Mouse (Mus musculus) gastrocnemius, postnatal 25 days (tissue): Measurements from ENCODE around the gene Egln1. TPM values are rescaled to one million over a fixed set of nuclear protein-coding genes. Genes with fewer than 3 reads are reported as not detected.

Experiments used
- total RNA-seq, 2 experiments: library from RNA; stranded (reverse); gene quantifications; 1 replicate in 1 of 2; 2 replicates in 1 of 2; pipeline ENCODE4 v1.2.3; 2021

Egln1 gene
- total RNA-seq, 2 experiments from 2014 or later, result 101 to 138 TPM

Other genes starting within 250 kb of the Egln1 start
- 10 to 100 TPM; 18.6 to 20.8 TPM for gene Ttc13, start 227.3 kb downstream of the Egln1 start, total RNA-seq
- gene Arv1, start 227.2 kb downstream of the Egln1 start, total RNA-seq, result 1 to 10 TPM; 3.2 to 3.7 TPM
- gene Fam89a, start 197.5 kb downstream of the Egln1 start, total RNA-seq, result under 1 TPM; 0.40 to 0.74 TPM
- gene Trim67, start 156.2 kb downstream of the Egln1 start, total RNA-seq, result under 1 TPM; 0.13 to 0.21 TPM
- 100 to 1,000 TPM; 125 to 145 TPM for gene Gnpat, start 86.3 kb downstream of the Egln1 start, total RNA-seq
- 10 to 100 TPM; 24.5 to 25.4 TPM for gene 2810004N23Rik, start 86.2 kb downstream of the Egln1 start, total RNA-seq
- gene Exoc8, start 51.6 kb downstream of the Egln1 start, total RNA-seq, result 1 to 10 TPM; 6.2 to 7.3 TPM
- gene Sprtn, start 51.4 kb downstream of the Egln1 start, total RNA-seq, result 1 to 10 TPM; 4.8 to 5.3 TPM
- 10 to 100 TPM; 52.2 to 67.2 TPM for gene Tsnax, start 63.7 kb upstream of the Egln1 start, total RNA-seq
- 1 to 10 TPM in 1 of 2 experiments, under 1 TPM in 1; 0.61 to 1.0 TPM for gene Disc1, start 104.9 kb upstream of the Egln1 start, total RNA-seq